Comparison of ENCODE assay signal across 11 mouse cellular contexts in genomic region chr3:88191146-88191545, GRCm38 (mm10). TPM values are rescaled to one million over a fixed set of nuclear protein-coding genes. Genes with fewer than 3 reads are reported as not detected.
DNase-seq lines count a peak whose midpoint lies in the region; ATAC-seq and TF ChIP-seq lines count a peak whose summit lies in the region.
"Had no signal": no experiment of that assay in that cellular context is flagged by ENCODE, and none has a peak within 500 bp of the region (broad histone marks: within the 10 kb centered on the region; RNA-seq: fewer than 3 reads in every experiment).

No protein-coding gene starts in this region.

- no peaks in the 10 kb centered on the region for H3K36me3 ChIP-seq in kidney, embryonic 14.5 days (ENCODE audit: control insufficient read depth, insufficient read depth, low read length)
- H3K36me3 ChIP-seq: neural tube, embryonic 15.5 days had no signal

- H3K27ac ChIP-seq in layer of hippocampus, adult 2 months = no peak overlapping the region
- no peak overlapping the region for H3K27ac ChIP-seq in kidney, embryonic 14.5 days (ENCODE audit: low read depth, low read length)
- H3K27ac ChIP-seq: neural tube, embryonic 15.5 days had no signal

- no peak for ATAC-seq in CD4-positive, CD25-positive, alpha-beta regulatory T cell, adult 4 months
- ATAC-seq in megakaryocyte progenitor cell, adult 5-6 weeks (replicated peaks; ENCODE audit: poor library complexity) = peak; percentile 77
- no peak for ATAC-seq in kidney, embryonic 14.5 days (ENCODE audit: low FRiP score, low TSS enrichment)

- no peaks in the 10 kb centered on the region for H3K4me1 ChIP-seq in kidney, embryonic 14.5 days (ENCODE audit: control insufficient read depth, insufficient read depth, low read length)

- peaks cover 11% of the 10 kb centered on the region for H3K27me3 ChIP-seq in kidney, embryonic 14.5 days (ENCODE audit: control insufficient read depth, insufficient read depth, low read length)
- H3K27me3 ChIP-seq: neural tube, embryonic 15.5 days had no signal

- H3K9ac ChIP-seq in kidney, embryonic 14.5 days (ENCODE audit: low read depth, low read length) = no peak overlapping the region
- H3K9ac ChIP-seq: neural tube, embryonic 15.5 days had no signal

- WGBS in kidney, embryonic 14.5 days = 21% methylated on average over 3 of the region's 3 CpGs

- H3K4me2 ChIP-seq in kidney, embryonic 14.5 days (replicated peaks; ENCODE audit: low read depth, low read length) = no peak overlapping the region
- H3K4me2 ChIP-seq: neural tube, embryonic 15.5 days had no signal

- H3K9me3 ChIP-seq in kidney, embryonic 14.5 days (ENCODE audit: control insufficient read depth, low read length) = no peaks in the 10 kb centered on the region
- H3K9me3 ChIP-seq: neural tube, embryonic 15.5 days had no signal

- TF ChIP-seq CTCF in layer of hippocampus, adult 2 months (conservative IDR thresholded peaks at IDR 0.05) = peak; percentile 29

- DNase-seq in CD4-positive, CD25-positive, alpha-beta regulatory T cell, adult 2 months (ENCODE audit: low read depth, low spot score) = peak; percentile 42
- no peak for DNase-seq in layer of hippocampus, adult 2 months (ENCODE audit: low spot score in 2 of 2)
- DNase-seq in layer of hippocampus, adult 9-11 months = no peak
- peak; percentile 71 for DNase-seq in NIH3T3 (ENCODE audit: low read depth)
- DNase-seq in right cerebral cortex, postnatal 4 days = no peak
- DNase-seq: cerebellum, adult 9-11 months; spleen, adult 18-20 months had no signal

- H3K4me3 ChIP-seq in layer of hippocampus, adult 2 months = no peak overlapping the region
- H3K4me3 ChIP-seq in kidney, embryonic 14.5 days (ENCODE audit: low read length) = no peak overlapping the region
- H3K4me3 ChIP-seq: neural tube, embryonic 15.5 days had no signal

RNA-seq across cellular contexts. Expression of gene Mef2d, which starts 49.0 kb away (rescaled TPM):
- 10 to 100 TPM; 30.9 to 36.1 TPM for polyA plus RNA-seq in CD4-positive, CD25-positive, alpha-beta regulatory T cell, adult 4 months (2017; shearing (Covaris generic))
- 100 to 1,000 TPM; 206 to 210 TPM for total RNA-seq in layer of hippocampus, adult 2 months (2021)
- total RNA-seq in megakaryocyte progenitor cell, adult 5-6 weeks (2015) = 82.5 and 95.7 TPM in 2 replicates
- 49.6 and 52.8 TPM in 2 replicates for total RNA-seq in megakaryocyte progenitor cell, adult 5-6 weeks (2017)
- polyA plus RNA-seq in kidney, embryonic 14.5 days (2014; fragmentation: Nextera tagmentation; extraction: Ambion mirVana) = 12.6 and 21.8 TPM in 2 replicates

Comparison
In these comparisons a context has a peak if more than half of its experiments do, and no peak if none do; other contexts are left out.
1. DNase-seq: peak in CD4-positive, CD25-positive, alpha-beta regulatory T cell, adult 2 months (single experiment) and NIH3T3 (single experiment); none in layer of hippocampus, adult 2 months (0 of 2), layer of hippocampus, adult 9-11 months (single experiment) and right cerebral cortex, postnatal 4 days (single experiment).